Mouse (Mus musculus) heart, embryonic 11.5 days (tissue): ENCODE measurements at regions not wholly inside any gene's neighbourhood (a gene's known extent, or its start where the extent isn't known, plus 50 kb on each side); places are given as distances from the start of the nearest gene placed in this dataset.

ENCODE experiments used
- ATAC-seq: fragments of 200-750 bp; cut with Nextera tagmentation; replicated peaks from 2 replicates; pipeline ENCODE4 v1.8.0; 2017; ENCODE audit warnings: moderate library complexity; ENCODE audit not compliant: insufficient number of reproducible peaks, low FRiP score, low TSS enrichment
- H3K27ac ChIP-seq: fragments of 300-500 bp; sonication (generic); 2 replicates; pipeline ENCODE4 v1.5.1; 2014; ENCODE audit warnings: mild to moderate bottlenecking, low read depth, low read length
- H3K27me3 ChIP-seq: fragments of 300-500 bp; sonication (generic); 2 replicates; pipeline ENCODE4 v1.6.1; 2014; ENCODE audit warnings: mild to moderate bottlenecking, low read length, mixed read lengths; ENCODE audit not compliant: control insufficient read depth, insufficient read depth
- H3K36me3 ChIP-seq: fragments of 300-500 bp; sonication (generic); 2 replicates; pipeline ENCODE4 v1.6.1; 2014; ENCODE audit warnings: mild to moderate bottlenecking, low read length, moderate library complexity, mixed read lengths; ENCODE audit not compliant: control insufficient read depth, insufficient read depth
- H3K4me1 ChIP-seq: fragments of 300-500 bp; sonication (generic); 2 replicates; pipeline ENCODE4 v1.6.1; 2014; ENCODE audit warnings: low read length; ENCODE audit not compliant: control insufficient read depth, insufficient read depth
- H3K4me2 ChIP-seq: fragments of 300-500 bp; sonication (generic); 2 replicates; pipeline ENCODE4 v1.6.1; 2014; ENCODE audit warnings: mild to moderate bottlenecking, moderate library complexity
- H3K4me3 ChIP-seq: fragments of 300-500 bp; sonication (generic); 2 replicates; pipeline ENCODE4 v1.5.1; 2014; ENCODE audit warnings: low read depth, low read length
- H3K9ac ChIP-seq: fragments of 300-500 bp; sonication (generic); 2 replicates; pipeline ENCODE4 v1.6.1; 2014; ENCODE audit warnings: mild to moderate bottlenecking, low read depth, low read length, moderate library complexity
- H3K9me3 ChIP-seq: fragments of 300-500 bp; sonication (generic); replicated peaks from 2 replicates; pipeline ENCODE4 v1.6.1; 2016; ENCODE audit warnings: low read length; ENCODE audit not compliant: control insufficient read depth
- WGBS: fragments of 180-500 bp; shearing (Covaris S2); extraction: QIAGEN DNeasy Blood & Tissue Kit; methylation state at CpG from one replicate; pipeline ENCODE4 v1.1.7; 2014; ENCODE audit not compliant: insufficient replicate concordance; 5-methylcytosine and 5-hydroxymethylcytosine counted together

DNA sequence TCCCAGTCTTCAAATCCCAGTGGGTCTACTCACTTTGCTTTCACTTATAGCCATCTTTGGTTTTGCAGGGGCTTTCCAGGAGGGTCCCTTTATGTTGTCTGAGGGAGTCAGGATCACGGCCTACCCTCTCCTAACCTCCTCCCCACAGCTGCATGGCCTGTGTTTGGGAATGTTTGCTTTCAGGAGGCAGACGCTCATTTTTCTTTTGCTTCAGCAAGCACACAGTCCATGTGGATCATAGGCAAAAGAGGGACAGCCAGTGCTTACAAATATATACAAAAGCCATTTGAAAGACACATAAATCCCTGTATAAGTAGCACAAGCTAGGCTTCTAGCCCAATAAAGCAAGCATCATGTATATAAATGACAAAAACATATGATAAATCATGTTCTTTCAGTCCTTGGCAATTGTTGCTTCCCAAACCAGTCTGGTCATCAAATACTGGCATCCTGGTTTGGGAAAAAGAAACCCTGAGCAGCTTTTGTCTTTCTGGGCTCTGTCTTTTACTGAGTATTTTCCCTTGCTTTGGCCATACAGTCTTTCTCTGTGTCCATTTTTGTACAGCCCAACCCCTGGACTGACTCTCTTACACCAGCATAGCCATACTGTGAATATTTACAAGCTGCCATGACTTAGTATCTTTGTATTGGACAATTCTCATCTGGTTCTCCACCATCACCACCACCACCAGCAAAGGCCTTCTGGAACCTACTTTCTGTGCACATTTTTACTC lies 101.0 kb upstream of the Stc2 start:
- Histone ChIP-seq H3K27me3 (no peaks in the 10 kb centered on the region), H3K4me2 (no peak overlapping the region)
- WGBS: 68% methylated on average over 2 of the region's 2 CpGs

DNA sequence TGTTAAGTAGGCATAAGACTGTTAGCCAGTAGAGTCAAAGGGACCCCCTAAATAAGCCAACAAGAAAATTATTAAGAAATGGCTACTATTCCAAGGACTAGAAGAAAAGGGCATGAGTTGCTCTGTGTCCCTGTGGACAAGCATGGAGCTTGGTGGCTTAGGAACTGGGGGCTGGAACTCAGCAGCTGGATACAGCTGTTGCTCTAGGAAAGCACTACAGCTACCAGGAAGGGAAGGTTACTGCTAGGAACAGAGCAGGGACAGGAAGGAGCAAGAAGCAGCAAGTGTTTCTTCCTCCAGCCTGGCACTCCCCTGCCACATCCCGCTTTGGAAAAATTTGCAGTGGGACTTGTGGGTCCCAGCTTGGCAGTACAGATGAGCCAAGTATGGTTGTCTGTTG lies 95.0 kb upstream of the Stc2 start:
- no peaks in the 10 kb centered on the region for H3K4me1 ChIP-seq
- H3K4me3 ChIP-seq: no peak overlapping the region
- no peaks in the 10 kb centered on the region for H3K36me3 ChIP-seq
- no peak for ATAC-seq
- no peak overlapping the region for H3K4me2 ChIP-seq
- H3K9ac ChIP-seq: no peak overlapping the region
- H3K9me3 ChIP-seq: no peaks in the 10 kb centered on the region
- H3K27ac ChIP-seq: no peak overlapping the region
- 77% methylated on average over 1 of the region's 1 CpGs for WGBS
- H3K27me3 ChIP-seq: no peaks in the 10 kb centered on the region

More for the DNA sequence above, 101.0 kb upstream of the Stc2 start:
- Histone ChIP-seq H3K4me3 (no peak overlapping the region), H3K9ac (no peak overlapping the region), H3K9me3 (no peaks in the 10 kb centered on the region), H3K4me1 (no peaks in the 10 kb centered on the region), H3K36me3 (no peaks in the 10 kb centered on the region), H3K27ac (no peak overlapping the region)
- no peak for ATAC-seq

DNA sequence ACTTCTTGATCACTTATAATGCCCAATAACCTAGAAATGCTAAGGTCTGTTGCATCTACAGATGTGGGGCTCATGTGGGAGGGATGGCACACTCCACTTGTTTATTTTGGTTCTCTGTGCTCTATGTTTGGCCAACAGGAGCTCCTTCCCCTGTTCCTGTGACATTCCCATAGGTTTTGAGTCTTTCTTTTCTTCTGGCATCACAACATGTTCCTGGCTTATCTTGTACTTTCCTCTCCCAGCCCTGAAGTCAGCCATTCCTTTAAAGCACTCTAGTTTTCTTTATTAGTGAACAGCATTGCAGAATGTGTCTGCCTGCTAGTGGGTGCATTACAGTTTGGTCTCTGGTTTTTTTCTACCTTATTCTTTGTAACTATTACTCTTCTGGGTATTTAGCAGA lies 92.6 kb upstream of the Stc2 start:
- H3K9me3 ChIP-seq: no peaks in the 10 kb centered on the region
- H3K9ac ChIP-seq: no peak overlapping the region
- H3K27me3 ChIP-seq: no peaks in the 10 kb centered on the region
- no peak overlapping the region for H3K4me3 ChIP-seq
- no peak for ATAC-seq
- H3K4me2 ChIP-seq: no peak overlapping the region
- H3K36me3 ChIP-seq: no peaks in the 10 kb centered on the region
- H3K27ac ChIP-seq: no peak overlapping the region
- H3K4me1 ChIP-seq: no peaks in the 10 kb centered on the region

DNA sequence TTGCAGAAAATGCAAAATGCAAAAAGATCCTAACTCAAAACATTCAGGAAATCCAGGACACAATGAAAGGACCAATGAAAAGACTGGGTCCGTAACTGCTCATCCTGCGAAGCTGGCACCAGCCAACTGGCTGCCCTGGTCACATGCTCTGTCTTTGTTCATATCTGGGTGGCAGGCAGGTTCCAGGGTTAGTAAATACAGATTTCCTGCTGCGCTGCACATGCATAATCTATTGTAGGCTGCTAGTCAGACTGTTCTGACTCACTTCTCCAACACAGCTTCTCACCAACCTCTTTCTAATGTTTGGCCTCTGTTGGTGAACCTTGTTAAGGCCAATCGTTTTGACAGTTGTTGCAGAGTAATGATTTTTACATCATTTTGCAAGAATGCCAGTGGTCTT lies 92.0 kb upstream of the Stc2 start:
- Histone ChIP-seq H3K4me1 (no peaks in the 10 kb centered on the region), H3K4me3 (no peak overlapping the region), H3K4me2 (no peak overlapping the region), H3K27ac (no peak overlapping the region), H3K27me3 (no peaks in the 10 kb centered on the region), H3K9me3 (no peaks in the 10 kb centered on the region), H3K36me3 (no peaks in the 10 kb centered on the region), H3K9ac (no peak overlapping the region)
- WGBS: 70% methylated on average over 4 of the region's 4 CpGs
- no peak; the same call in 1 of the 2 replicates for ATAC-seq

GRCm38 (mm10) chr11:31461348-31461747 lies 91.5 kb upstream of the Stc2 start:
- Histone ChIP-seq H3K27ac (no peak overlapping the region), H3K4me2 (no peak overlapping the region), H3K36me3 (no peaks in the 10 kb centered on the region), H3K4me1 (no peaks in the 10 kb centered on the region), H3K27me3 (no peaks in the 10 kb centered on the region), H3K9me3 (no peaks in the 10 kb centered on the region), H3K9ac (no peak overlapping the region), H3K4me3 (no peak overlapping the region)
- 45% methylated on average over 3 of the region's 3 CpGs for WGBS
- 0 out of 2 replicates have a peak, but pooled peaks have one; percentile 52 for ATAC-seq

GRCm38 (mm10) chr11:31427374-31427773 lies 57.5 kb upstream of the Stc2 start:
- Histone ChIP-seq H3K4me3 (no peak overlapping the region), H3K4me1 (no peaks in the 10 kb centered on the region), H3K36me3 (no peaks in the 10 kb centered on the region), H3K27ac (no peak overlapping the region), H3K27me3 (no peaks in the 10 kb centered on the region), H3K4me2 (no peak overlapping the region), H3K9me3 (no peaks in the 10 kb centered on the region), H3K9ac (no peak overlapping the region)
- 81% methylated on average over 2 of the region's 2 CpGs for WGBS
- ATAC-seq: no peak
